Mouse (Mus musculus) CH12.LX (cell line): Measurements from ENCODE around the gene Cachd1. TPM values are rescaled to one million over a fixed set of nuclear protein-coding genes. Genes with fewer than 3 reads are reported as not detected.

Experiments used
- DNase-seq: peaks from one replicate; pipeline ENCODE4 v3.0.0-alpha.2; 2013; ENCODE audit errors: extremely low read depth
- H3K27ac ChIP-seq: 2 replicates; pipeline ENCODE4 v1.5.1; 2012; ENCODE audit warnings: low read depth, mild to moderate bottlenecking, control low read depth, moderate library complexity; ENCODE audit not compliant: insufficient read depth
- H3K27me3 ChIP-seq: replicated peaks from 2 replicates; pipeline ENCODE3; 2012; ENCODE audit warnings: inconsistent platforms
- H3K36me3 ChIP-seq, 2 experiments: replicated peaks in 1 of 2; 2 replicates each; pipeline versions ENCODE3 to v1.6.1; 2012; ENCODE audit warnings: inconsistent platforms in 1 of 2, low read length in 1 of 2, mild to moderate bottlenecking in 1 of 2, mixed read lengths in 1 of 2, moderate library complexity in 1 of 2; ENCODE audit not compliant: control insufficient read depth in 1 of 2, insufficient read depth in 1 of 2
- H3K4me1 ChIP-seq, 2 experiments: 2 replicates each; pipeline ENCODE4 v1.6.1; 2012; ENCODE audit warnings: inconsistent platforms in 1 of 2, moderate library complexity in 1 of 2; ENCODE audit not compliant: insufficient read depth in 2 of 2, control insufficient read depth in 1 of 2
- H3K4me2 ChIP-seq: 2 replicates; pipeline ENCODE4 v1.6.1; 2012; ENCODE audit warnings: low read depth, mild to moderate bottlenecking, control low read depth; ENCODE audit not compliant: poor library complexity, insufficient read depth, severe bottlenecking
- H3K4me3 ChIP-seq, 3 experiments: fragments of 150-350 bp in 1 of 3; sonication (generic) in 1 of 3; replicated peaks in 1 of 3; 2 replicates each; pipeline versions ENCODE3 to v1.5.1; 2011 to 2012; ENCODE audit warnings: low read depth in 2 of 3, low read length in 2 of 3, mild to moderate bottlenecking in 2 of 3, moderate library complexity in 2 of 3, control low read depth in 1 of 3, improper control_type of control experiment in 1 of 3, inconsistent platforms in 1 of 3, mixed read lengths in 1 of 3; ENCODE audit not compliant: poor library complexity in 1 of 3
- H3K79me2 ChIP-seq: replicated peaks from 2 replicates; pipeline ENCODE4 v1.6.1; 2012; ENCODE audit warnings: mild to moderate bottlenecking, moderate library complexity; ENCODE audit not compliant: control insufficient read depth, poor library complexity, insufficient read depth, severe bottlenecking; ENCODE audit errors: extremely low read depth
- H3K9ac ChIP-seq: 2 replicates; pipeline ENCODE4 v1.6.1; 2012; ENCODE audit warnings: low read depth, mild to moderate bottlenecking, control low read depth, moderate library complexity; ENCODE audit not compliant: insufficient read depth
- H3K9me3 ChIP-seq: replicated peaks from 2 replicates; pipeline ENCODE3; 2012; ENCODE audit warnings: low read length, inconsistent platforms, mixed read lengths
- CHD1 ChIP-seq: IDR thresholded peaks from 2 replicates; pipeline ENCODE4 v1.6.1; 2012; ENCODE audit warnings: low read depth, low read length, improper control_type of control experiment, inconsistent platforms
- CHD2 ChIP-seq: IDR thresholded peaks from 2 replicates; pipeline ENCODE4 v1.6.1; 2011; ENCODE audit warnings: low read length, improper control_type of control experiment
- E2F4 ChIP-seq: IDR thresholded peaks from 2 replicates; pipeline ENCODE4 v1.6.1; 2011; ENCODE audit warnings: low read depth, low read length, improper control_type of control experiment; ENCODE audit not compliant: insufficient replicate concordance
- EP300 ChIP-seq: IDR thresholded peaks from 2 replicates; pipeline ENCODE4 v1.6.1; 2011; ENCODE audit warnings: low read length, improper control_type of control experiment
- GABPA ChIP-seq: IDR thresholded peaks from 2 replicates; pipeline ENCODE4 v1.6.1; 2012; ENCODE audit warnings: low read depth, low read length, improper control_type of control experiment, inconsistent platforms; ENCODE audit not compliant: insufficient replicate concordance
- JUN ChIP-seq: IDR thresholded peaks from 2 replicates; pipeline ENCODE4 v1.6.1; 2011; ENCODE audit warnings: low read depth, mild to moderate bottlenecking, low read length, improper control_type of control experiment, moderate library complexity; ENCODE audit not compliant: insufficient read depth
- KAT2A ChIP-seq: IDR thresholded peaks from 2 replicates; pipeline ENCODE4 v1.6.1; 2012; ENCODE audit warnings: low read length, improper control_type of control experiment, inconsistent platforms; ENCODE audit not compliant: insufficient replicate concordance
- MAFK ChIP-seq: IDR thresholded peaks from 2 replicates; pipeline ENCODE4 v1.6.1; 2011; ENCODE audit warnings: low read length, improper control_type of control experiment; ENCODE audit not compliant: insufficient replicate concordance
- MAX ChIP-seq: IDR thresholded peaks from 2 replicates; pipeline ENCODE4 v1.6.1; 2011; ENCODE audit warnings: low read length, improper control_type of control experiment
- MAZ ChIP-seq: IDR thresholded peaks from 2 replicates; pipeline ENCODE4 v1.6.1; 2012; ENCODE audit warnings: low read depth, mild to moderate bottlenecking, inconsistent platforms, low read length, improper control_type of control experiment, moderate library complexity
- MXI1 ChIP-seq: IDR thresholded peaks from 2 replicates; pipeline ENCODE4 v1.6.1; 2011; ENCODE audit warnings: mild to moderate bottlenecking, low read depth, low read length, improper control_type of control experiment
- PAX5 ChIP-seq: IDR thresholded peaks from 2 replicates; pipeline ENCODE4 v1.6.1; 2012; ENCODE audit warnings: low read length, inconsistent platforms, mixed read lengths
- SIN3A ChIP-seq: IDR thresholded peaks from 2 replicates; pipeline ENCODE4 v1.6.1; 2012; ENCODE audit warnings: low read length, improper control_type of control experiment, inconsistent platforms
- UBTF ChIP-seq: IDR thresholded peaks from 2 replicates; pipeline ENCODE4 v1.6.1; 2012; ENCODE audit warnings: low read depth, mild to moderate bottlenecking, inconsistent platforms, low read length, improper control_type of control experiment, moderate library complexity
- USF2 ChIP-seq: conservative IDR thresholded peaks from 2 replicates; pipeline ENCODE4 v1.6.1; 2011; ENCODE audit warnings: low read depth, low read length, improper control_type of control experiment
- dilution Hi-C: fragments of 300-500 bp; cut with MboI; formaldehyde crosslinking; loops from 2 replicates; pipeline ENCODE4 v1.14.3; 2020; ENCODE audit warnings: low sequenced_read_pairs; ENCODE audit not compliant: extremely low pct_unique_long_range_greater_than_20kb, extremely low pct_ligation_motif_present
- in situ Hi-C: fragments of 300-500 bp; cut with MboI; formaldehyde crosslinking; loops from 3 replicates; pipeline ENCODE4 v1.14.3; 2019; ENCODE audit warnings: low sequenced_read_pairs, low pct_ligation_motif_present, low pct_unique_long_range_greater_than_20kb, mixed read lengths
- polyA plus RNA-seq: library from polyadenylated mRNA; unstranded; fragments of >175 nt; gene quantifications from 2 replicates; pipeline ENCODE4 v1.2.1, GENCODE M21; 2012; ENCODE audit warnings: low read depth; ENCODE audit not compliant: insufficient read length
- total RNA-seq, 2 experiments: library from RNA; depleted of rRNA; stranded (reverse); fragments of 300-350 nt in 1 of 2; fragments of >200 nt in 1 of 2; gene quantifications; 2 replicates each; pipeline ENCODE4 v1.2.3; 2012 to 2014

Gene Cachd1
- total and polyA plus RNA-seq, 3 experiments: 0.13 to 0.24 (median 0.20) TPM

- DNase-seq: no peak
- peaks cover 5% of the 10 kb centered on the region for H3K9me3 ChIP-seq
- dilution Hi-C loops: no loop called here
- in situ Hi-C loops: loop anchor here (10.0 kb wide), 1 partner anchor 150 kb away; no protein-coding TSS in a partner anchor
- no peaks in the 10 kb centered on the region for H3K27me3 ChIP-seq
- H3K79me2 ChIP-seq: no peaks in the 10 kb centered on the region
- no peak overlapping the region for H3K27ac ChIP-seq
- H3K9ac ChIP-seq: no peak overlapping the region
- H3K4me1 ChIP-seq: peaks cover 3 to 10% of the 10 kb centered on the region in 2 experiments; a peak in 2 of 4 replicates
- TF ChIP-seq SIN3A: no peak
- no peak for TF ChIP-seq MAZ
- TF ChIP-seq EP300: no peak
- no peak for TF ChIP-seq MXI1
- TF ChIP-seq, all 38 proteins: peak for 0
- no peaks in the 10 kb centered on the region for H3K36me3 ChIP-seq
- no peak overlapping the region for H3K4me3 ChIP-seq
- H3K4me2 ChIP-seq: no peak overlapping the region
Measured at GRCm38 (mm10) chr4:100994442-100995255, 218.2 kb downstream of the Cachd1 start.

- Histone ChIP-seq H3K4me2 (no peak overlapping the region), H3K4me3 (no peak overlapping the region), H3K27me3 (no peaks in the 10 kb centered on the region), H3K4me1 (peaks cover 3 to 10% of the 10 kb centered on the region in 2 experiments; a peak in 2 of 4 replicates), H3K27ac (no peak overlapping the region), H3K9ac (no peak overlapping the region), H3K9me3 (peaks cover 5% of the 10 kb centered on the region), H3K79me2 (no peaks in the 10 kb centered on the region), H3K36me3 (no peaks in the 10 kb centered on the region)
- dilution Hi-C loops (no loop called here), in situ Hi-C loops (loop anchor here (10.0 kb wide), 1 partner anchor 149 kb away; no protein-coding TSS in a partner anchor)
- TF ChIP-seq E2F4 (no peak), GABPA (no peak), CHD2 (no peak), KAT2A (no peak), CHD1 (no peak), EP300 (no peak), MAX (no peak), USF2 (no peak)
- DNase-seq: no peak
Measured at GRCm38 (mm10) chr4:100995617-100996016, 219.1 kb downstream of the Cachd1 start.

- dilution Hi-C loops: no loop called here
- Histone ChIP-seq H3K27me3 (no peaks in the 10 kb centered on the region), H3K27ac (no peak overlapping the region), H3K4me3 (no peak overlapping the region), H3K4me1 (peaks cover 3 to 10% of the 10 kb centered on the region in 2 experiments; a peak in 2 of 4 replicates), H3K4me2 (no peak overlapping the region), H3K36me3 (no peaks in the 10 kb centered on the region), H3K9ac (no peak overlapping the region), H3K9me3 (peaks cover 5% of the 10 kb centered on the region), H3K79me2 (no peaks in the 10 kb centered on the region)
- TF ChIP-seq UBTF (no peak), MAFK (no peak), JUN (no peak), USF2 (no peak), PAX5 (no peak)
- no peak for DNase-seq
- in situ Hi-C loops: loop anchor here (10.0 kb wide), 1 partner anchor 149 kb away; no protein-coding TSS in a partner anchor
Measured at GRCm38 (mm10) chr4:100996060-100996651, 219.7 kb downstream of the Cachd1 start.
